Mouse (Mus musculus) cerebellum, postnatal 36 days (tissue): Measurements from ENCODE around the gene Exosc9.
A peak's percentile ranks its signal among the peaks of the same experiment; 100 is the strongest.

Experiments
- DNase-seq, 2 experiments: peaks; one replicate each; pipeline ENCODE4 v3.0.0; 2021 to 2022; ENCODE audit warnings: mixed read lengths in 2 of 2

Exosc9 gene

DNA sequence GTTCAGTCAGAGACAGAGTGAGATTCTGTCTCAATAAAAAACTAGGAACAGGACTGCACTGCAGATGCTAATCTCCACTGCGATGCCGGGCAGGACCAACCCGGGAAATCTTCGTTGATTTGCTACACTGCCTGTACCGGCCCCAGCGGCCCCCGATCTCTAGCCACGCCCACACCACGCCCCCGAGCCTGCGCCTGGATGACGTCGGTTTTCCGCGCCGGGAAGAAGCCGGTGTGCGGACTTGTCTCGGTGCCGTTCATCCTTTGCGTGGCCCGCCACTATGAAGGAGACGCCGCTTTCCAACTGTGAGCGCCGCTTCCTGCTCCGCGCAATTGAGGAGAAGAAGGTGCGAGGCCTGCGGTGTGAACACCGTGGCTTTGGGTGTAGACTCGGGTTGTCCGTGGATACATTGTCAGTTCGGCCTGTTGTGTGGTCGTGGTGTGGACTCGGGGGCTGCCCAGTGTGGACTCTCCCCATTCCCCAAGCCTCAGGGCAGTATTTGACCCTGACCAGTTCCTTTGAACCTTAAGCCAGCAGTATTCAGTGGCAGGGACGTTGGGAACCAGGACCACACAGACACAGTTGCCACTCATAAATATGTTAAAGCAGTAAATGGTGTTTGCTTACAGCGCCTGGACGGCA, at the start of gene Exosc9:
Gene Exosc9, plus strand, starts transcription at position 201 of the 642 bp plus-strand sequence.
- peak; percentile 96 for DNase-seq

DNA sequence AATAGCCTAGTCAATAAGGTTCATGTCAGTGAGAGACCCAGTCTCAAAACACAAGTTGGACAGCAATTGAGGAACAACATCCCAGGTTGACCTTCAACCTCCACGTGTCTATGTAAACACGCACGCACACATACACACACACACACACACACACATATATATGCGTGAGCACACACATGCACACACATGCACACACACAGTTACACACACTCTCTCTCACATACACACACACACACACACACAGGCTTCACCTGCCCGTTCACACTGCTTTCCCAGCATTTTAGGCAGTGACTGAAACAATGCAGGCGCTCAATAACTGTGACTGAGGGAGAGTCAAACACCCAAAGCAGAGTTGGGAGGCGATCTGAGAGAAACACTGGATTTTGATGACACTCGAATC, 47.1 kb upstream of the Exosc9 start:
- DNase-seq: no peak

DNA sequence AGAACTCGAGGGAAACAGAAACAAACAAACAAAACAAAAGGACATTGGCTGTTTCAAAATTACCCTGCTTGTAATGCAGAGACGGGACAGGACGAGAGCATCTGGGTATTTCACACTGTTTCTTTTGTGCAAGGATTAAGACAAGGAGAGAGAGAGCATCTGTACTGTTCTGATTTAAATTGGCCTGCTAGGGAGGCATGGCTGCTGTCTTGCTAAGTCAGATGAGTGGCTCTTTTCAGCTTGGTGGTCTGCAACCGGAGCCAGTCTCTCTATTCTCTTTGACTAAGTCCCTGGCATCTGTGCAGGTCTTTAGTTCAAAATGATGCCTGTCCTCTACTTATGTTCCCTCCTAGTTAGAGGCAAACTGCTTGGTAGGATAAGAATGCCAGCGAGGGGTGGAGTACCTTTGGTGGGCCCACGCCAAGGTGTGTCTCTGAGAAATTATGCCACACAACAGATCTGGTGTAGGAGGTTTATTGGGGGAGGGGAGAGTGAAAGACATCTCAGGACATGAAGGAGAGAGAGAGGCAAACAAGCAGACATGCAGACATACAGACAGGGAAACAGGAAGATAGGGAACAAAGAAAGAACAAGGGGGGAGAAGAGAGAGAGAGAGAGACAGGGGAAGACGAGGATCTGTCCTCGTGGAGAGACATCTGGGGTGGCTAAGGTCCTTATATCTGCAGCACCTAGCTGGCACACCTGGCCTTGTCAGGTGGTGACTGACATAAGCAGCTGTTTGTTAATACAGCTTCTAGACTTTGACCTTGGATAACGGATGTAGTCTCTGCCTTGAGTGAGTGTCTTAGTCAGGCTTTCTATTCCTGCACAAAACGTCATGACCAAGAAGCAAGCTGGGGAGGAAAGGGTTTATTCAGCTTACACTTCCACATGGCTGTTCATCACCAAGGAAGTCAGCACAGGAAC, 46.3 kb upstream of the Exosc9 start:
- DNase-seq: no peak

DNA sequence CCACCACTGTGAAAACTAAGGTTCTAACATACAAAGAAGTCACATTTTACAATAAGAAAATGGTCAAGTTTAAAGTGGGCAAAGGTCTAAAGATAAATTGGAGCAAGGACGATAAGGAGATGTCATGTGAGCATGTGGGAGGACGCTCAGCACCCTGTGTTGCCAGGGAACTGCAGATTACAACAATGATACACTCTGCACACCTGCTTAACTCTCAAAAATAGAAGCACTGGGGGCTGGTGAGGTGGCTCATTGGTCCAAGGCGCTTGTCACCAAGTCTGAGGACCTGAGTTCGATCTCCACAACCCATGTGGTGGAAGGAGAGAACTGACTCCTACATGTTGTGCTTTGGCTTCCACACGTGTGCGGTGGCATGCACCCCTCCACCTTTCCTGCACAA, 40.9 kb upstream of the Exosc9 start:
- no peak for DNase-seq

DNA sequence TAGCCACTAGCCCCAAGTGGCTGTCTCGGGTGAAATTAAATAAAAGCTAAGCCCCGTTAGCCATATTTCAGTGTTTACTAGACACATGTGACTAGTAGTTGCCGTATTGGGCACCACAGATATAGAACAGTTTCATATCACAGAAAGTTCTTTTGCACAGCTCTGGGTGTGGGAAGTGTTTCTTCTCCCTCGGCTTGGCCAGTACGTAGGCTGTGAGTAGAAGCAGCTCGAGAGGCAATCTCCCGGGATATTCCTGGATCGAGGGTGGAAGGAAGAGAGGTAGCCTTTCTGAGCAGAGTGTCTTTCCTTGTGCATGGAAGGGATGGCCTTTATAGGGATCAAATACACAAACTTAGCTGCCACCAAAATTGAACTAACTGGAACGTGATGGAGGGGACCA, 36.2 kb upstream of the Exosc9 start:
- no peak for DNase-seq

DNA sequence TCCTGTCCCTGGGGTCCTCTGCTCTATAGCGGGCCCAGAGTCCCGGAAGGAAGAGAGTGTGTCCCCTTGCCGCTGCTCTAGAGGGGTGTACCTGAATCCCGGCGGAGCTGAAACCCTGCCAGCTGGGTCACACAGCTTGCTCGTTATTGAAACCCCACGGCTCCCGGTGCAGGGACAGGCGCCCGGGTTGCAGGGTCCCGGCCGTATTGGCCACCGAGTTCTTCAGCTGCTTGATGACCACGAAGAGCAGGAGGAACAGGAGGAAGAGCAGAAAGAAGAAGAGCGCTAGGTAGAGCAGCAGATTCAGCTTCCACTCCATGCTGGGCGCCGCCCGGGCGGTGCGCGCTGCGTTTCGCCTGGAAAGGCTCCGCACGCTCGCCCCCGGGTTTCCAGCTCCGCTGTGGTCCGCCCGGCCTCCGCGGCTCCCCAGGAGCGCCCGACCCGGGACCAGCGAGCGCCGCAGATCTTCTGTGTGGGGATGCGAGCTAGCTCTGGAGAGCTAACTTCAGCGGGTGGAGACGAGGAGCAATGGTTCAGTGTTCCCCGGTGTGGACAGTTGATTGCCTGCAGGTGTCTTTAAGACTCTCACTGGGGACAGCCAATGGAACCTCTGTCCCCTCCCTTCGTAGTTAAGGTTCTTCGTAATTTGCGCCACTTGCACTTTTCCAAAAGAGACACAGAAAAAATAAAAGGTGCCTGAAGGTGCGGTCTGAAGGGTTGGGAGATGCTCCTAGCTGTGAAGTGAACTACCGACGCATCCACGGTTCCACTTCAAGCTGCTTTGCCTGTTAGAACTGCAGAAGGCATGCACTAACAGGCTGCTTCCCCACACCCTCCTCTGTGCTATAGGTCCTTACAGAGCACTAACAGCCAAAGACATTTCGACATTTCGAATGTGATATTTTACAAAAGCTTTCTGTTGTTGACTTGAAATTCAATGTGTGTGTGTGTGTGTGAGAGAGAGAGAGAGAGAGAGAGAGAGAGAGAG, 31.0 kb upstream of the Exosc9 start, which contains the start of gene Gm11549:
Gene Gm11549, minus strand, starts transcription at position 741 of the 988 bp plus-strand sequence.
- DNase-seq: peak; percentile 4 to 9

DNA sequence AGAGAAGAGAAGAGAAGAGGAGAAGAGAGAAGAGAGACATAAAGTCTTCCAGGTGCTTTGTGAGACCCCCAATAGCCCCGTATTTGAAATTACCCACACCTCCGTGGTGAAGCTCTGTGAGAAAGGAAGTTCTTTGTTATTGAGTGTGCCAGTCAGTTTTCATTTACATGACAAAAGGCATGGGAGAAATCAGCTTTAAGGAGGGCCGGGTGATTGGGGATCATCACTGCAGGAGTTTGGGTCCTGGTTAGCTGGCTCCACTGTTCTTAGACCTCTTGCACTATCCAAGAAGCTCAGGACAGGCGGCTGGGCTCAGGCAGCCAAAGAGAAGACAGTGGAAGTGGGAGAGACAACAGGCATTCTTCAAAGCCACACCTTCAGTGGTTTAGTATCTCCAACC, 30.3 kb upstream of the Exosc9 start:
- DNase-seq: no peak

DNA sequence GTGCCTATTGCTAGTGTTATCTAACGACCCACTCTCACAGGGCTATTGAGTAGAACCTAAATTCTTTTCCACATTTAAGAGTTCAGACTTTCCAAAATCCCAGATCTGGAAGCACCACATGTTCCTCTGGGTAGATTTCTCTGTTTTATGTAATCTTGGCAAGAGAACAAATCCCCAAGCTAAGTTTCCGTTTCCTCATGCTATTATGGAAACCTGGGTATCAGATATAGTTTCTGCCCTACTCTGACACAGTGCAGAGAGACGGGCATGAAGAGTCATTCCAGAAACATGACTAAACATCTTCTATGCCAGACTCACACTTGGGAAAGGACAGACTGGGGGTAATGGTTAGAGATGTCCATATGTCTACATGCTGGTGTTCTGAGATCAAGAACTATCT, 27.9 kb upstream of the Exosc9 start:
- no peak for DNase-seq

DNA sequence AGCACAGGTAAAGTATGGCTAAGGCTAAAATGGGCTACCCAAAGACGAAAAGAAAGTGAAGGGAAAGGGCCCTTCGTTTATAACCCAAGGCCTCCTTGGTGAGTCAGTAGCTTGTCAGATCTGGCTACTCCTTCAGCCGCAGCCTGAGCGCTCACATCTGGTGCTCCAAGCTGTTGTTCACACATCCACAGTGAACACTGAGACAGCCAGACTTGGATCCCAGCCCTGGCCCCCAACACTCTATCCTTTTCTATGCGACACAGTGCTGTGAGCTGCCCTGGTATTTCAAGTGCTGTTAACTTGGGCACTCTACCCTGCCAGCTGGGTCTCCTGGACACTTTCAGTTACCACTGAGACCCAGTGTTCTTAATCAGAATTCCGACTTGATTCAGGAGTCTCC, 22.1 kb upstream of the Exosc9 start:
- DNase-seq: no peak

DNA sequence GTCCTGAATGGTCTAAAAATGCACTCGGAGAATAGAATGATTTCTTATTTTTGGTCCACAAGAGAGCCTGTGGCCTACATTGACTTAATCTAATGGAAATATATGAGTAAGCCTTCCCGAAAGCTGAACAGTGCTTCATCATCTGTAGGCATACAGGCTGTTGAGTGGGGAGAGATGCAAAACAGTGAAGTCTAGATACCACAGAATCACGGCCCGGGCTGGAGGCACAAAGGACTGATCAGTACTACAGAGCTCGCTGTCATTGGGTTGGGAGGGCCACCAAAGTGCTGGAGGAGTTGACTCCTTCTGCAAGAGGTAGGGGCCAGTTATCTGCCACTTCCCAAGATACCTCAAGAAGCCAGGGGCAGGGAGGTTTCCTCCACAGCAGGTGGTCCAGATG, 21.6 kb upstream of the Exosc9 start:
- DNase-seq: no peak

DNA sequence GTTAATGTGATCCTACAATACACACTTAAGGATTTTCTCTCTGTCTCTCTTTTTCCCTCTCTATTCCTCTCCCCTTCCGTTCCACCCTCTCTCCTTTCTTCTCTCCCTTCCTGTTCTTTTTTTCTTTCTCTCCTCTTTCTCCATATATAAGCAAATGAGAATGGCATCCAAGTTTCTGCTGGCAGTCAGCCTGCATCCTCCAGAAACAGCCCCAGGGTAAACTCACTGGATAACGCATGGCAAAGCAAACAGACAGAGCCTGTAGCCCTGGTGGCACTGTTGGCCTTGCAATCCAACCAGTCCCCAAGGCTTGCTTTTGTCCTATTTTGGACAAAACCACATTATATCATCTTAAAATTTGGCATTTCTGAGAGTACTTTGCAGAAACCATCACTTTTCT, 21.2 kb upstream of the Exosc9 start:
- DNase-seq: no peak

DNA sequence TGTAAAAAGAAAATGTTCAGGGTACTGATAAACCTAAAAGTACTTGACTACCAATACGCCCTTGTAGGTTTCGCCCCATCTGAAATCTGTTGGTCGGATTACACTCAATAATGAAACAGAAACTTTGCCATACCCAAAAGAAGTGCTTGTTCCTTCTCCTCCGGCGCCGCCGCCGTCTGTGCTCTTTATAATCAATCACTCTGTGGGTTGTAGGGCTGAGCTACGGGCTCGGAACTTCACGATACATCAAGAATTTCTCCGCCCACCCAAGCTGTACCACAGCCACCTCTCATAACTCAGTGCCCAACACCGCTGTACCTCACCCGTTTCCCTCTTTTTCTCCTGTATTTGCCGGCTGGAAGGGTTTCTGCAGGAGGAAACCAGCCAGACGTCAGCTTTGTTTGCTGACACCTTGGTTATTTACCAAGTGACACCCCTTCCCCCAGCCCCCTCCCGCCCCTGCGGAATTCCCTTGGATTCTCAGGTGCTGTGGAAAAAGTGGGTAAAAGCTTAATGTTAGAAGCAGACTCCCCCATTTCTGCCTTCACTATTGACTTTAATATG, 20.3 kb upstream of the Exosc9 start:
- no peak for DNase-seq

DNA sequence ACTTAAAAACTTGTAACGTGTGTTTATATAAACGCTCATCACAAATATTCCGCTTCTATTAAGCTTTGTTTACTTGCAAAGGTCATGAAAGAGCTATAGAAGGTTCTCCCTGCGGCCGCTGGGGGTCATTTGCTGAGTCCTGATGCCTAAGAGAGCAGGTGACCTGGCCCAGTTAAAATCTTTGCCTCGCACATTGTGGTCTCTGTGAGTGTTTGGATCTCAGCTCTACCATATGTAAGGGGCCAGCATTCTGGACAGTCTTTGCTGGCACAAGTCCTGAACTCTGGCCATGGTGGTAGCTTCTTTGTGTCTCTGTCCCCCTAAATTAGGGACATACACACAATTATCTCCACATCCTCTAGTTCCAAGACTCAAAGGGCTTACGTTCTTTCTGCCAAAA, 19.7 kb upstream of the Exosc9 start:
- DNase-seq: no peak

DNA sequence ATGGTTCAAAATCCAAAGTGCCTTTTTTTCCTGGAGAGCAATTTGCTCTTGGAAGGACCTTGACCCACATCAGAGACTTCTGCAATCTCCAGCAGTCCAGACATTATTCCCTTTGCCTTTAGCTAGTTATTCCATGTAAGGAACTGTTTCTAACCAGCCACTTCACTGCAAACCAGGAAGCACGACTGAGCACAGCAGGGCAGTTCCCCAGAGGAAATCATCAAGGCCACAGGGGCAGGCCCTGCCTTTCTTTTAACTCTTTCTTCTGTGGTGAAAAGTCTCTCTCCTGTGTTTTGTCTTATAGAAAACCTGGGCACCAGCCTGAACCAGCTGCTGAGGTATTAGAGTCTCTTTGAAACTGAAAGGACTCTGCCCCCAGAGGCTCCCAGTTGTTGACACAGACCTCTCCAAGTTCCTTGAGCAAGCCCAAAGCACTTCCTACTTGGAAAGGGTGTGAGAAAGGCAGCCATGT, 19.2 kb upstream of the Exosc9 start:
- DNase-seq: no peak

DNA sequence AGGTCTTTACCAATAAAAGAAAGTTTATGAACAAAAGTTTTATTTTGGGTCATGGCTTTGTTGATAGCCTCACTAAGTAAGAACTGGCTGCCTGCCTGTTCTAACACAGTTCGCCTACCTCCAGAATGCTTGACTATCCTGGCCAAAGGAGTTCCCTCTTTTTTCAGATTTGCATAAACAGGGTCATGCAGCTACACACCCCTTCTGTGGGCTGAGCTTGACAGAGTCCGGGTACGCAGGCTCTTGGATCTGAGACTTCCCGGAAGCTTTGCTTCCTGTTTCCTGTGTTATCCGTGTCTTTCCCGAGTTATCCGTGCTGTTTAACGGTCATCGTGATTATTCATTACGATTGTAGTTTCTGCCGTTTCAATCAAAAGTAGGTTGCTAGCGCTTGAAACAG, 16.4 kb upstream of the Exosc9 start:
- no peak for DNase-seq

DNA sequence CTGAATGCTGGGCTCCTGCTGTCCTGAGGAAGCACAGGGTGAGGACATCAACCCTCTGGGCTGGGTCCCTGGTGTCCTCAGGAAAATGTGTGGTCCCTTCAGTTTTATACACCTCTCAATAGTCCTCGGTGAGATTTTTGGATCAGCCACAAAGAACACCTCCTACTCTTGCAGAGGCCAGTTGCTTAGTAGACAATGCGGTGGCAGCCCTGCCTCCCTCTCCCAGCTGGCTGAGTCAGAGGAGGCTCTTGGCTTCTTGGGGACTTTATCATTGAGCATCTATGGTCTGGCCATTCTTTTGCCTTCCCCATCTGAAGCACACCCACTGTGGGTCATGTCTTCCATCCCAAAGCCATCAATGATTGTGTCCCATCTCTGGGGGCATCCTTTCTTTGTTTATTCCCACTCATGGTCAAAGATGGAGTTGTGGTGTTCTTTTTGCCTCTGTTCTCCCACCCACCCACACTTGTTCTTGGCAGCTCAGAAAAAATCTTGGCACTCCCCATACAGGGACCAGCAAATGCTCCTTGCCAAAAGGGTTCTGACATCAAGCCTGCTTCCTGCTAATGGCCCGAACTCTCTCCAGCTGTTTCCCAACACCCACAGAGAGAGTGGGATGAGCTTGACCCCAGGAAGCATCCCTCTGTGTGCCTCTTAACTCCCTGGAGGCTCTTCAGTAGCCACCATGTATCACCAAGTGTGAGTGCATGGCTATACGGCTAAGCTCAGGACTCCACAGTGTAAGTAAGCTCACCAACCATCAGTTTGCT, 14.5 kb upstream of the Exosc9 start:
- no peak for DNase-seq

DNA sequence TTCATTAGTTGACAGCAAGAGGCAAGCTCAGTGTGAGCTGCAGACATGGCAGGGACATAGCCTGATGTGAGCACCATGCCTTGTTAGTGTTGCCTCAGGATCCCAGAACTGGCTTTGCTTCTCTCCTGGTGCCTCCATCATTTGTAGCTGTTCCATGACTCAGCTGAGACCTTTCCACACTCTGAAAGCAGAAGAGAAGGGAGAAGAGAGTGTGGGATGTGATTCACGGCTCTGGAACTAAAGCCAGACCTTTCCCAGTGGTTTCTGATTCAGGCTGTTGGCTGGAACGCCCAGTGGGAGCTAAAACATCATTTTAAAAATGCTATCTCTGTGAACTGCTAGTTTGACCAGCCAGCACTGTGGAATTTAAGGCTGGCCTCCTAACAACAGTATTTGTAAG, 11.7 kb upstream of the Exosc9 start:
- DNase-seq: no peak

DNA sequence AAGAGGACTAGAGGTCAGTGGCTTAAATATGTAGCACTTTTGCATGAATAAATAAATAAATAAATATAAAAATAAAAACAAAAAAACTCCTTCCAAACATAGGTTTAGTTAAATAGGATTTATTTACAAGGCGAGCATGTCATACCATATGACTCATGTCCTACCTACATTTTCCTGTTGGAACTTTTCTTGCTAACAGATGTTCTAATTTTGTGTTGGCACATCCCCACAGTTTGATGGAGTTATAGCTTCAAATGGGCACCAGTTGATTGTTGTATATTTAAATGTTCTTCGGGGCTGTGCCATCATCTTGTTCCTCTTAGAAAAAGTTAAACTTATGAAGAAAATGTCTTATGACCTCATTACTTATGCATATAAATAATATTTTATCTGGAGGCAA, 11.0 kb upstream of the Exosc9 start:
- DNase-seq: no peak

DNA sequence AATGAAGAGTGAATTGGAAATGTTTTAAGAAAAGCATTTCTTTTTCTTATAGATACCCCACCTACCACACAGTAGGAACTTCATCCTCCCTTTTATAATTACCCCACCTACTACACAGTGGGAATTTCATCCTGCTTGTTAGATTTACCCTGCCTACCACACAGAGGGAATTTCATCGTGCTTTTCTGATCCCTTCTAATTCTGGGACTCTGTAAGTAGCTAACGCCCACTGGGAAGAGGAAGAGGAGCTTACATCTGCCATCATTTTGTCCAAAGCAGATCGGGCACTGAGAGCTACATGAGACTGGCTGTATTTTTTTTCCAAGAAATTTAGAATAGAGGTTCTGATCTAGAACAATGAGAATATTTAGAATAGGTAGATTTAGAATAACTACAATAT, 7.4 kb upstream of the Exosc9 start:
- DNase-seq: no peak

DNA sequence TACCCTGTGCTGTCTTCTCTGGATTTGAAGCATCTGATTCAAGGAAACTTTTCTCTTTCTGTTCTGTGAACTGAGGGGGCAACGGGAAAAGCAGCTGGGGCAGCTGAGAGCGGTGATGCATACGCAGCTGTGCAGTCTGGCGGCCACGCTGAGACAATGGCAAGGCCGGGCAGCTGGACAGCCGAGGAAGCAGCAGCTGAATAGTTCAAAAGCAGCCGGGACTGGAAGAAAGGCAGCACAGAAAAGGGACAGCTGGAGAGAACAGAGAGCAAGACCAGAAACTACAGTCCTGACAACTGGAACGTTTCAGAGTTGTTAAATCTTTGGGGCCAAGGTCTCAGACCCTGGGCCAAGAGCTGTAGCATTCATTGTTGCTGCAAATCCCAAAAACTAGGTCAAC, 1.1 kb upstream of the Exosc9 start:
- DNase-seq: peak; percentile 10 to 24

DNA sequence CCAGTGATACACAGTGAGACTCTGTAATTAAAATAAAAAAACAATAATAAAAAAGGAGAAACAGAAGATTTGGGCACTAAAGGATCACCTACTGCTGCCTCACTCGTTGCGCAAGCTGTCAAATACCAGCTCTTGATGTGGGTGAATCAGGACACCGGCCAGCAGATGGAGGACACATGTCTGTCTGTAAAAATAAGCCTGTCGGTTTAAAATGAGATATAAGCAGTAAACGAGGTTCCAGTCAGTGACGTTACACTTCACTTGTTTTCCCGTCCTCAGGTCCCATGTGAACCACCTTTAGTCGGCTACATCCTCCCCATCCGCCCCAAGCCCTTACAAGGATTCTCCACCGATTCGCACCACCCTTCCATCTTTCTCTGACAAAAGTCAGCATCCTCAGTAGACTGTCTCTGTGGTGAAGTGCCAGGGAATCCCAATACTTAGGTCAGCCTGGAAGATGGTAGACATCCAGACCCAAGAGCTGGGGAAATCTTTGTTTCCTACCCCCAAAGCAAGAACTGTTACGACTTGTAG, 488 bp upstream of the Exosc9 start:
- DNase-seq: peak in 1 of 2 experiments; percentile 15
